Mouse (Mus musculus) left cerebral cortex, postnatal 25 days (tissue): ENCODE data around the gene St6galnac3. TPM values are rescaled to one million over a fixed set of nuclear protein-coding genes. Genes with fewer than 3 reads are reported as not detected.

ENCODE experiments used
- DNase-seq, 2 experiments: peaks; one replicate each; pipeline ENCODE4 v3.0.0; 2022; ENCODE audit warnings: low spot score in 2 of 2, mixed read lengths in 1 of 2
- intact Hi-C: fragments of 180-260 bp; cut with DNase I; formaldehyde crosslinking; loops from one replicate; pipeline ENCODE4 v1.15.1; 2025
- total RNA-seq, 2 experiments: library from RNA; stranded (reverse); gene quantifications; 2 replicates each; pipeline ENCODE4 v1.2.3; 2021

Gene St6galnac3
- total RNA-seq, 2 experiments from 2014 or later, result 13.6 to 14.7 TPM

GRCm38 (mm10) chr3:153453127-153454049 is 271.6 kb downstream of the St6galnac3 start:
- no peak for DNase-seq
- intact Hi-C loops, result no loop called here

- no peak for DNase-seq
- intact Hi-C loops, result no loop called here
Observed at GRCm38 (mm10) chr3:153452299-153452996, 272.5 kb downstream of the St6galnac3 start.

- peak in 1 of 2 experiments; percentile 67 for DNase-seq
- intact Hi-C loops, result no loop called here
Observed at GRCm38 (mm10) chr3:153441329-153441728, 283.6 kb downstream of the St6galnac3 start.

- intact Hi-C loops, result no loop called here
Observed at GRCm38 (mm10) chr3:153436076-153437021, 288.6 kb downstream of the St6galnac3 start.

GRCm38 (mm10) chr3:153433010-153433409 is 292.0 kb downstream of the St6galnac3 start:
- no peak for DNase-seq
- intact Hi-C loops, result no loop called here

More at GRCm38 (mm10) chr3:153436076-153437021, 288.6 kb downstream of the St6galnac3 start:
- no peak for DNase-seq

GRCm38 (mm10) chr3:153432053-153432816 is 292.7 kb downstream of the St6galnac3 start:
- intact Hi-C loops, result no loop called here
- DNase-seq, result peak in 1 of 2 experiments; percentile 26

GRCm38 (mm10) chr3:153429840-153430239 is 295.1 kb downstream of the St6galnac3 start:
- intact Hi-C loops, result no loop called here
- DNase-seq, result no peak

GRCm38 (mm10) chr3:153421918-153422290 is 303.1 kb downstream of the St6galnac3 start:
- intact Hi-C loops, result no loop called here
- no peak for DNase-seq

GRCm38 (mm10) chr3:153421060-153421917 is 303.7 kb downstream of the St6galnac3 start:
- intact Hi-C loops, result no loop called here
- DNase-seq, result no peak

- intact Hi-C loops, result no loop called here
- peak in 1 of 2 experiments; percentile 50 for DNase-seq
Observed at GRCm38 (mm10) chr3:153419331-153419730, 305.6 kb downstream of the St6galnac3 start.

GRCm38 (mm10) chr3:153417001-153417400 is 308.0 kb downstream of the St6galnac3 start:
- DNase-seq, result no peak
- intact Hi-C loops, result no loop called here

- intact Hi-C loops, result no loop called here
- DNase-seq, result no peak
Observed at GRCm38 (mm10) chr3:153416383-153416782, 308.6 kb downstream of the St6galnac3 start.

- intact Hi-C loops, result no loop called here
- no peak for DNase-seq
Observed at GRCm38 (mm10) chr3:153414132-153414531, 310.8 kb downstream of the St6galnac3 start.

GRCm38 (mm10) chr3:153409286-153409685 is 315.7 kb downstream of the St6galnac3 start:
- intact Hi-C loops, result no loop called here

GRCm38 (mm10) chr3:153408361-153408760 is 316.6 kb downstream of the St6galnac3 start:
- peak in 1 of 2 experiments; percentile 55 for DNase-seq
- intact Hi-C loops, result no loop called here

More at GRCm38 (mm10) chr3:153409286-153409685, 315.7 kb downstream of the St6galnac3 start:
- no peak for DNase-seq

GRCm38 (mm10) chr3:153407698-153408097 is 317.3 kb downstream of the St6galnac3 start:
- intact Hi-C loops, result no loop called here
- peak in 1 of 2 experiments; percentile 38 for DNase-seq

- DNase-seq, result no peak
Observed at GRCm38 (mm10) chr3:153406858-153407257, 318.1 kb downstream of the St6galnac3 start.

GRCm38 (mm10) chr3:153406220-153406619 is 318.8 kb downstream of the St6galnac3 start:
- intact Hi-C loops, result no loop called here
- peak in 1 of 2 experiments; percentile 16 for DNase-seq

More at GRCm38 (mm10) chr3:153406858-153407257, 318.1 kb downstream of the St6galnac3 start:
- intact Hi-C loops, result no loop called here
